Mouse (Mus musculus): ENCODE measurements around the gene Rap1b. TPM values are rescaled to one million over a fixed set of nuclear protein-coding genes. Genes with fewer than 3 reads are reported as not detected.

The Rap1b gene
- polyA plus RNA-seq, 1 experiment: 48.8 TPM

GRCm38 (mm10) chr10:117866641-117867040, 20.8 kb upstream of the Rap1b start:
- TF ChIP-seq CTCF (IDR thresholded peaks at IDR 0.05; ENCODE audit: borderline replicate concordance, insufficient read depth, low read depth, low read length) (no peak), POLR2A (IDR thresholded peaks at IDR 0.05; ENCODE audit: borderline replicate concordance, insufficient read depth, low read length) (no peak)
- DNase-seq: no peak
- Histone ChIP-seq H3K27me3 (ENCODE audit: control insufficient read depth, insufficient read depth, low read length) (no peaks in the 10 kb centered on the region), H3K4me3 (replicated peaks; ENCODE audit: insufficient read depth, low read depth, low read length) (no peak overlapping the region), H3K4me1 (ENCODE audit: control insufficient read depth, insufficient read depth, low read length) (no peaks in the 10 kb centered on the region), H3K27ac (ENCODE audit: insufficient read depth, low read length) (no peak overlapping the region)
- 55% methylated on average over 8 of the region's 8 CpGs for WGBS

- no peaks in the 10 kb centered on the region for H3K27me3 ChIP-seq (ENCODE audit: control insufficient read depth, insufficient read depth, low read length)
- DNase-seq: no peak
- WGBS: 67% methylated on average over 6 of the region's 6 CpGs
- H3K4me1 ChIP-seq (ENCODE audit: control insufficient read depth, insufficient read depth, low read length): no peaks in the 10 kb centered on the region
- TF ChIP-seq POLR2A (IDR thresholded peaks at IDR 0.05; ENCODE audit: borderline replicate concordance, insufficient read depth, low read length): no peak
- no peak for TF ChIP-seq CTCF (IDR thresholded peaks at IDR 0.05; ENCODE audit: borderline replicate concordance, insufficient read depth, low read depth, low read length)
- H3K27ac ChIP-seq (ENCODE audit: insufficient read depth, low read length): no peak overlapping the region
- H3K4me3 ChIP-seq (replicated peaks; ENCODE audit: insufficient read depth, low read depth, low read length): no peak overlapping the region
Measured at GRCm38 (mm10) chr10:117864695-117865094, 18.9 kb upstream of the Rap1b start.

- no peaks in the 10 kb centered on the region for H3K4me1 ChIP-seq (ENCODE audit: control insufficient read depth, insufficient read depth, low read length)
- no peak for DNase-seq
- H3K4me3 ChIP-seq (replicated peaks; ENCODE audit: insufficient read depth, low read depth, low read length): no peak overlapping the region
- WGBS: 94% methylated on average over 4 of the region's 4 CpGs
- no peaks in the 10 kb centered on the region for H3K27me3 ChIP-seq (ENCODE audit: control insufficient read depth, insufficient read depth, low read length)
- TF ChIP-seq CTCF (IDR thresholded peaks at IDR 0.05; ENCODE audit: borderline replicate concordance, insufficient read depth, low read depth, low read length) (no peak), POLR2A (IDR thresholded peaks at IDR 0.05; ENCODE audit: borderline replicate concordance, insufficient read depth, low read length) (no peak)
- H3K27ac ChIP-seq (ENCODE audit: insufficient read depth, low read length): no peak overlapping the region
Measured at GRCm38 (mm10) chr10:117864251-117864650, 18.4 kb upstream of the Rap1b start.

GRCm38 (mm10) chr10:117862014-117862580, 16.3 kb upstream of the Rap1b start:
- no peaks in the 10 kb centered on the region for H3K27me3 ChIP-seq (ENCODE audit: control insufficient read depth, insufficient read depth, low read length)
- no peak overlapping the region for H3K27ac ChIP-seq (ENCODE audit: insufficient read depth, low read length)
- TF ChIP-seq POLR2A (IDR thresholded peaks at IDR 0.05; ENCODE audit: borderline replicate concordance, insufficient read depth, low read length): no peak
- H3K4me3 ChIP-seq (replicated peaks; ENCODE audit: insufficient read depth, low read depth, low read length): no peak overlapping the region
- WGBS: 78% methylated on average over 11 of the region's 11 CpGs
- no peaks in the 10 kb centered on the region for H3K4me1 ChIP-seq (ENCODE audit: control insufficient read depth, insufficient read depth, low read length)
- no peak for DNase-seq

GRCm38 (mm10) chr10:117860958-117861357, 15.1 kb upstream of the Rap1b start:
- TF ChIP-seq CTCF (IDR thresholded peaks at IDR 0.05; ENCODE audit: borderline replicate concordance, insufficient read depth, low read depth, low read length): no peak
- no peak for TF ChIP-seq POLR2A (IDR thresholded peaks at IDR 0.05; ENCODE audit: borderline replicate concordance, insufficient read depth, low read length)
- Histone ChIP-seq H3K27ac (ENCODE audit: insufficient read depth, low read length) (no peak overlapping the region), H3K4me1 (ENCODE audit: control insufficient read depth, insufficient read depth, low read length) (no peaks in the 10 kb centered on the region), H3K27me3 (ENCODE audit: control insufficient read depth, insufficient read depth, low read length) (no peaks in the 10 kb centered on the region), H3K4me3 (replicated peaks; ENCODE audit: insufficient read depth, low read depth, low read length) (no peak overlapping the region)
- WGBS: 76% methylated on average over 16 of the region's 16 CpGs
- DNase-seq: no peak

- 79% methylated on average over 7 of the region's 7 CpGs for WGBS
- no peak for DNase-seq
- Histone ChIP-seq H3K27me3 (ENCODE audit: control insufficient read depth, insufficient read depth, low read length) (no peaks in the 10 kb centered on the region), H3K4me1 (ENCODE audit: control insufficient read depth, insufficient read depth, low read length) (no peaks in the 10 kb centered on the region), H3K4me3 (replicated peaks; ENCODE audit: insufficient read depth, low read depth, low read length) (no peak overlapping the region), H3K27ac (ENCODE audit: insufficient read depth, low read length) (no peak overlapping the region)
- TF ChIP-seq CTCF (IDR thresholded peaks at IDR 0.05; ENCODE audit: borderline replicate concordance, insufficient read depth, low read depth, low read length) (no peak), POLR2A (IDR thresholded peaks at IDR 0.05; ENCODE audit: borderline replicate concordance, insufficient read depth, low read length) (no peak)
Measured at GRCm38 (mm10) chr10:117860361-117860760, 14.5 kb upstream of the Rap1b start.

- TF ChIP-seq POLR2A (IDR thresholded peaks at IDR 0.05; ENCODE audit: borderline replicate concordance, insufficient read depth, low read length) (no peak), CTCF (IDR thresholded peaks at IDR 0.05; ENCODE audit: borderline replicate concordance, insufficient read depth, low read depth, low read length) (no peak)
- Histone ChIP-seq H3K4me3 (replicated peaks; ENCODE audit: insufficient read depth, low read depth, low read length) (no peak overlapping the region), H3K4me1 (ENCODE audit: control insufficient read depth, insufficient read depth, low read length) (no peaks in the 10 kb centered on the region), H3K27me3 (ENCODE audit: control insufficient read depth, insufficient read depth, low read length) (no peaks in the 10 kb centered on the region), H3K27ac (ENCODE audit: insufficient read depth, low read length) (no peak overlapping the region)
- DNase-seq: no peak
- 91% methylated on average over 11 of the region's 11 CpGs for WGBS
Measured at GRCm38 (mm10) chr10:117859800-117860199, 14.0 kb upstream of the Rap1b start.

- H3K4me3 ChIP-seq (replicated peaks; ENCODE audit: insufficient read depth, low read depth, low read length): no peak overlapping the region
- H3K27me3 ChIP-seq (ENCODE audit: control insufficient read depth, insufficient read depth, low read length): no peaks in the 10 kb centered on the region
- no peaks in the 10 kb centered on the region for H3K4me1 ChIP-seq (ENCODE audit: control insufficient read depth, insufficient read depth, low read length)
- no peak overlapping the region for H3K27ac ChIP-seq (ENCODE audit: insufficient read depth, low read length)
- DNase-seq: no peak
- 11% methylated on average over 5 of the region's 5 CpGs for WGBS
- TF ChIP-seq CTCF (IDR thresholded peaks at IDR 0.05; ENCODE audit: borderline replicate concordance, insufficient read depth, low read depth, low read length): no peak
- TF ChIP-seq POLR2A (IDR thresholded peaks at IDR 0.05; ENCODE audit: borderline replicate concordance, insufficient read depth, low read length): no peak
Measured at GRCm38 (mm10) chr10:117858241-117858640, 12.4 kb upstream of the Rap1b start.

All from cerebellum, adult 2 months (tissue).